Mouse (Mus musculus) CH12.LX (cell line): ENCODE measurements around the gene Nkx2-3.

ENCODE experiments used
- CTCF ChIP-seq, 2 experiments: IDR thresholded peaks in 1 of 2; conservative IDR thresholded peaks in 1 of 2; 2 replicates each; pipeline ENCODE4 v1.5.1; 2011 to 2012; ENCODE audit warnings: low read depth in 2 of 2, low read length in 2 of 2, improper control_type of control experiment in 1 of 2, inconsistent platforms in 1 of 2, mild to moderate bottlenecking in 1 of 2, moderate library complexity in 1 of 2
- SMC3 ChIP-seq: IDR thresholded peaks from 2 replicates; pipeline ENCODE4 v1.6.1; 2011; ENCODE audit warnings: low read depth, low read length, improper control_type of control experiment

DNA sequence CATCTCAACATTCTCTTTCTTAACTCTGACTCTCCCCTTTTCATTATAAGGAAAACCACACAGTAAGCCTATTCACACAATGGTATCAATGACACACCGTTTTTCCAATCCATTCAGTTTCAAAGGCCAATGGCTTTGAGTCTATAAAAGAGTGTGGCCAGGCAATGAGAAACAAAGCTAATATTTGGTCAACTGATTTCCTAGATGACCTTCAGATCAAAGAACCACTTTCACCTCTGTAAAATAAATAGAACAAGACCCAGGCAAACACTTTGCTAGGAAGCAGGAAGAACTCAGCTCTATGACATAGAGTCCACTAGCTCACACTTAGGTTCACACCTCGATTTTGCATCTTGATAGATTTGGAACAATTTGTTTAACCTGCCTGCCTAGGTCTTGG lies 30.9 kb upstream of the Nkx2-3 start:
- no peak for TF ChIP-seq CTCF (conservative IDR thresholded peaks at IDR 0.05 in 1 of 2, IDR thresholded peaks at IDR 0.05 in 1 of 2; ENCODE audit: low read depth in 2 of 2, low read length in 2 of 2)
- TF ChIP-seq SMC3: no peak
